Mouse (Mus musculus) cerebellum, postnatal 14 days (tissue): ENCODE measurements at regions not wholly inside any gene's neighbourhood (a gene's known extent, or its start where the extent isn't known, plus 50 kb on each side); places are given as distances from the start of the nearest gene placed in this dataset.

Experiments
- DNase-seq, 2 experiments: peaks; one replicate each; pipeline ENCODE4 v3.0.0; 2021; ENCODE audit warnings: mixed read lengths in 2 of 2

DNA sequence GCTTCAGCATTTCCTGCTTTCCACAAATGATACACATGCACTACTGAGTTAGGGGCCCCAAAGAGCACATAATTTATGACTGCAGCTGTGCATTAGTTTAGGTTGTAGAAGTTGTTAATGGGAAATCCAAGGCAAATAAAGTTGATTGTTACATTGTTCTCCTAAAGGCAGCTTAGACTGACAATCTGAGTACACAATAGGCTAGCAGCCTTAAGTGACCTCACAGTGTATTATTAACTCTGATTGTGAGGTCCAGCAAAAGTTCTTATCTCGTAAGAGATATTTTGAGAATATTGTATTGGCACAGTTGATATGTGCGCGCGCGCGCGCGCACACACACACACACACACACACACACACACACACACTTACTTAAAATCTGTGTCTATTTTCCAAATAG lies 70.5 kb upstream of the Yae1d1 start:
- no peak for DNase-seq

DNA sequence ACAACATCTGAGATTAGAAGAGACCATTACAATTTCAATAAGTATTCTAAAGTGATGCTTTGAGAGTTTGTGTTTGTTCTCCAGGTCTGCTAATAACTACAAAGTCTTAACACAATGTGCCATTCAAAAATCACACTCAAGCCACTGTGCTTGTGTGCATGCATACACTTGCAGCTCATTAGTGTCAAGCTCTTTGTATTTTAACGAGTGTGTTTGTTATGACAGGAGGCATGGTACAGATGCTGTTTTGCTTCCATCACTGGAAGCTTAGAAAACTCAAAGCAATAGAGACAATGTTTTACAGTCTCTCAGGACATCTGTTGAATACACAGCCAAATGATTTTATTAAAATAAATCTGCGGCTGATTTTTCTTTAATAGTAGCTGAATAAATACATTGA lies 67.1 kb upstream of the Yae1d1 start:
- no peak for DNase-seq

DNA sequence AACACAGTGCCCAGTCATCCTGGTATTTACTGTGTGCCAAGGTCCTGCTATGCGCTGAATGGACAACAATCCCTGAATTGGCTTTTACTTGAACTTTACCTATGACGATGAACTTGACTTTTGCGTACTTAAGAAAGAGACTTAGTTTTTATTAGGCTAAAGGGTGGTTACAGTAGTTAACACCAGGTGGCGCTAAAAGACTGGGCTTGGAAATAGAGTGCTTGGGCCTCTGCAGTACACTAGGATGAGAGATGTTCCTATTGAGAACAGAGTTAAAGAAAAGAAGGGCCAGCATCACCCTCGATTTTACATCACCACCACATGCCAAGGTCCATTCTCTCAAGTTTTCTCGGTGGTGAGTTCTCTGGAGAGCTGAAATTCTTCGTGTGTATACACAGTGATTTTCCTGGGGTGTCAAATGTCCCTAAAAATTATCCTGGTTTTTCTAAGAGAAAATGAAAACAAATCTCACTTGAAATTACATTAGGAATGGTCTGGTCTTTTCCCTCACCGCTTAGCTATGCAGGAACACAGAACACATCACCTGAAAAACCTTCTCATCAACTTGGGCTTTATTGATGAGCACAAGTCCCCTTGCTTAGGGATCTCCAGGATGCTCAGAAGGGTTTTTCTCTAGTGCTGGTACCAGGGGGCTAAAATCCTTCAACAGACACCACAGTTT lies 64.2 kb upstream of the Yae1d1 start:
- peak; percentile 83 to 85 for DNase-seq

- DNase-seq = no peak
Observed at GRCm38 (mm10) chr13:18056816-18057215, 63.7 kb upstream of the Yae1d1 start.

- DNase-seq = no peak
Observed at GRCm38 (mm10) chr13:18043154-18043553, 50.0 kb upstream of the Yae1d1 start.
